12 mouse cellular contexts compared by ENCODE assay signal in the genomic region with DNA sequence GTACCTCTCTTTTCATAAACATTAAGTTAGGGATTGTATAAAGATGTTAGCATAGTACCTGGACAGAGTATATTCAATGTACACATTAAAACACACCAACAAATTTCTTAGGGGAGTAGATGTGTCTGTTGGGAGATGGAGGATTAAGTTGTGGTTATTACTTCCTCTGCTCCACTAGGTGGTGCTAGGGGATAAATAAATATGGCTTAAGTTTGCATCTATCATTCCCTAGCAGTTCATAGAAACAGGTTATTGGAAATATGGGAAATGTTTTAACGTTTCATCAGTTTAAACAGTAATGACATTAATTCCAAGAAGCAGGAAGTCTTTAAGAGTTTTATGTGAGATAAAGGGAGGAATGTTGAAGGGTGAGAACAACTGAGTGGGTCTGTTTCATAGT. TPM values are rescaled to one million over a fixed set of nuclear protein-coding genes. Genes with fewer than 3 reads are reported as not detected.
A peak's percentile ranks its signal among the peaks of the same experiment; 100 is the strongest.
DNase-seq lines count a peak whose midpoint lies in the region; ATAC-seq and TF ChIP-seq lines count a peak whose summit lies in the region.
"Had no signal": no experiment of that assay in that cellular context is flagged by ENCODE, and none has a peak within 500 bp of the region (broad histone marks: within the 10 kb centered on the region; RNA-seq: fewer than 3 reads in every experiment).

No protein-coding gene starts in this region.

- H3K36me3 ChIP-seq in CH12.LX (replicated peaks in 1 of 2; ENCODE audit: control insufficient read depth in 1 of 2, insufficient read depth in 1 of 2, low read length in 1 of 2) = peaks cover 34 to 61% of the 10 kb centered on the region in 2 experiments

- dilution Hi-C loops in CH12.LX (cut with MboI; ENCODE audit: extremely low pct_ligation_motif_present, extremely low pct_unique_long_range_greater_than_20kb, low sequenced_read_pairs) = no loop called here

- peaks cover 0 to 3% of the 10 kb centered on the region in 2 experiments; a peak in 1 of 4 replicates for H3K4me1 ChIP-seq in CH12.LX (ENCODE audit: control insufficient read depth in 1 of 2, insufficient read depth in 2 of 2)
- H3K4me1 ChIP-seq: midbrain, embryonic 12.5 days had no signal

- peak; percentile 81 for TF ChIP-seq RAD21 in CH12.LX (IDR thresholded peaks at IDR 0.05; ENCODE audit: low read depth, low read length)

- TF ChIP-seq EP300 in CH12.LX (IDR thresholded peaks at IDR 0.05; ENCODE audit: low read length) = no peak

- no peak overlapping the region for H3K27ac ChIP-seq in CH12.LX (ENCODE audit: insufficient read depth, low read depth)
- H3K27ac ChIP-seq: midbrain, embryonic 12.5 days had no signal

- no peaks in the 10 kb centered on the region for H3K79me2 ChIP-seq in CH12.LX (replicated peaks; ENCODE audit: control insufficient read depth, extremely low read depth, insufficient read depth, poor library complexity, severe bottlenecking)

- H3K27me3 ChIP-seq in CH12.LX (replicated peaks) = no peaks in the 10 kb centered on the region
- H3K27me3 ChIP-seq: midbrain, embryonic 12.5 days had no signal

- no peak overlapping the region for H3K4me3 ChIP-seq in CH12.LX (replicated peaks in 1 of 3; ENCODE audit: low read depth in 2 of 3, low read length in 2 of 3, poor library complexity in 1 of 3)
- H3K4me3 ChIP-seq: erythroblast, embryonic 14.5 days; midbrain, embryonic 12.5 days had no signal

- in situ Hi-C loops in CH12.LX (cut with MboI; ENCODE audit: low pct_ligation_motif_present, low pct_unique_long_range_greater_than_20kb, low sequenced_read_pairs) = loop anchor here (25.0 kb wide), 1 partner anchor 434 kb away; a partner anchor contains a TSS

- peaks cover 2% of the 10 kb centered on the region for H3K9me3 ChIP-seq in CH12.LX (replicated peaks; ENCODE audit: low read length)
- H3K9me3 ChIP-seq: midbrain, embryonic 12.5 days had no signal

- peak; percentile 86 for ATAC-seq in megakaryocyte progenitor cell, adult 5-6 weeks (replicated peaks; ENCODE audit: poor library complexity)

- H3K9ac ChIP-seq in CH12.LX (ENCODE audit: insufficient read depth, low read depth) = no peak overlapping the region
- H3K9ac ChIP-seq: midbrain, embryonic 12.5 days had no signal

- TF ChIP-seq POLR2A in CH12.LX (IDR thresholded peaks at IDR 0.05; ENCODE audit: low read depth, low read length) = no peak

- DNase-seq in kidney, adult 9 months = peak; percentile 16
- DNase-seq in kidney, adult 18-20 months = no peak
- no peak for DNase-seq in CH12.LX (ENCODE audit: extremely low read depth)
- peak; percentile 50 for DNase-seq in brain, adult 2 months (ENCODE audit: low read depth, low spot score)
- DNase-seq in adrenal gland, adult 18-20 months (ENCODE audit: low spot score in 2 of 2) = no peak
- no peak for DNase-seq in cerebellum, adult 9-11 months
- DNase-seq in ovary, postnatal 36 days (ENCODE audit: low spot score) = no peak
- DNase-seq: adrenal gland, adult 2 months; heart, postnatal 10 days had no signal

- peak in 1 of 2 experiments; percentile 77; a peak in 3 of 4 replicates for TF ChIP-seq CTCF in CH12.LX (conservative IDR thresholded peaks at IDR 0.05 in 1 of 2, IDR thresholded peaks at IDR 0.05 in 1 of 2; ENCODE audit: low read depth in 2 of 2, low read length in 2 of 2)

- H3K4me2 ChIP-seq in CH12.LX (ENCODE audit: insufficient read depth, low read depth, poor library complexity, severe bottlenecking) = no peak overlapping the region
- H3K4me2 ChIP-seq: midbrain, embryonic 12.5 days had no signal

TF ChIP-seq in CH12.LX, 34 proteins besides CTCF, POLR2A, EP300 and RAD21:
- no peak for TF ChIP-seq MEF2A (IDR thresholded peaks at IDR 0.05; ENCODE audit: borderline replicate concordance, low read depth, low read length)
- no peak for TF ChIP-seq ZMIZ1 (IDR thresholded peaks at IDR 0.05; ENCODE audit: low read depth, low read length)
- TF ChIP-seq E2F4 (IDR thresholded peaks at IDR 0.05; ENCODE audit: insufficient replicate concordance, low read depth, low read length) = no peak
- peak; percentile 73 for TF ChIP-seq SMC3 (IDR thresholded peaks at IDR 0.05; ENCODE audit: low read depth, low read length)
- TF ChIP-seq KAT2A (IDR thresholded peaks at IDR 0.05; ENCODE audit: insufficient replicate concordance, low read length) = no peak
- TF ChIP-seq ZC3H11A (IDR thresholded peaks at IDR 0.05; ENCODE audit: low read depth, low read length) = 0 out of 2 replicates have a peak, but pooled peaks have one; percentile 16
- TF ChIP-seq IRF4 (IDR thresholded peaks at IDR 0.05; ENCODE audit: low read depth, low read length) = no peak
- TF ChIP-seq USF1 (IDR thresholded peaks at IDR 0.05; ENCODE audit: low read depth, low read length) = no peak

RNA-seq across cellular contexts. Expression of a gene that starts 13.0 kb away (rescaled TPM):
- total RNA-seq in CH12.LX (2012; rRNA removed) (25.4 and 29.5 TPM in 2 replicates), CH12.LX (2014; rRNA removed) (52.6 and 60.6 TPM in 2 replicates)
- polyA plus RNA-seq in CH12.LX (2012; ENCODE audit: insufficient read length, low read depth) = 32.4 and 32.6 TPM in 2 replicates
- total RNA-seq in megakaryocyte progenitor cell, adult 5-6 weeks (2015) = 69.6 and 75.9 TPM in 2 replicates
- 58.6 and 60.3 TPM in 2 replicates for total RNA-seq in megakaryocyte progenitor cell, adult 5-6 weeks (2017)
- 10 to 100 TPM; 73.8 to 75.4 TPM for total RNA-seq in adrenal gland, adult 18-20 months (2021)

Comparison
In these comparisons a context has a peak if more than half of its experiments do, and no peak if none do; other contexts are left out.
1. DNase-seq: peak in kidney, adult 9 months (single experiment) and brain, adult 2 months (single experiment); none in kidney, adult 18-20 months (single experiment), CH12.LX (single experiment), adrenal gland, adult 18-20 months (0 of 2), cerebellum, adult 9-11 months (single experiment) and ovary, postnatal 36 days (single experiment).